Mouse (Mus musculus): ENCODE measurements around the gene Adamts13. TPM values are rescaled to one million over a fixed set of nuclear protein-coding genes. Genes with fewer than 3 reads are reported as not detected.
A peak's percentile ranks its signal among the peaks of the same experiment; 100 is the strongest.

Gene Adamts13
- total RNA-seq, 1 experiment from 2014 or later, result 0.57 TPM

- peak; percentile 94 for ATAC-seq (replicated peaks; ENCODE audit: insufficient number of reproducible peaks, low FRiP score, low TSS enrichment, poor library complexity, severe bottlenecking)
Measured at GRCm38 (mm10) chr2:26963923-26964723, 9.1 kb upstream of the Adamts13 start, which contains the start of gene Rexo4. TSS of gene Rexo4 (minus strand) at chr2:26964386.

GRCm38 (mm10) chr2:26964724-26965370 is 8.4 kb upstream of the Adamts13 start:
- ATAC-seq (replicated peaks; ENCODE audit: insufficient number of reproducible peaks, low FRiP score, low TSS enrichment, poor library complexity, severe bottlenecking), result no peak

GRCm38 (mm10) chr2:26967262-26967661 is 6.0 kb upstream of the Adamts13 start:
- ATAC-seq (replicated peaks; ENCODE audit: insufficient number of reproducible peaks, low FRiP score, low TSS enrichment, poor library complexity, severe bottlenecking), result no peak

- peak; percentile 64 for ATAC-seq (replicated peaks; ENCODE audit: insufficient number of reproducible peaks, low FRiP score, low TSS enrichment, poor library complexity, severe bottlenecking)
Measured at GRCm38 (mm10) chr2:26973960-26974359, 744 bp downstream of the Adamts13 start.

- ATAC-seq (replicated peaks; ENCODE audit: insufficient number of reproducible peaks, low FRiP score, low TSS enrichment, poor library complexity, severe bottlenecking), result no peak
Measured at GRCm38 (mm10) chr2:26980361-26980760, 7.1 kb downstream of the Adamts13 start.

- no peak for ATAC-seq (replicated peaks; ENCODE audit: insufficient number of reproducible peaks, low FRiP score, low TSS enrichment, poor library complexity, severe bottlenecking)
Measured at GRCm38 (mm10) chr2:26984179-26984578, 11.0 kb downstream of the Adamts13 start.

- ATAC-seq (replicated peaks; ENCODE audit: insufficient number of reproducible peaks, low FRiP score, low TSS enrichment, poor library complexity, severe bottlenecking), result no peak
Measured at GRCm38 (mm10) chr2:26984640-26985039, 11.4 kb downstream of the Adamts13 start.

- ATAC-seq (replicated peaks; ENCODE audit: insufficient number of reproducible peaks, low FRiP score, low TSS enrichment, poor library complexity, severe bottlenecking), result no peak
Measured at GRCm38 (mm10) chr2:26993936-26994335, 20.7 kb downstream of the Adamts13 start.

GRCm38 (mm10) chr2:26997498-26997897 is 24.3 kb downstream of the Adamts13 start:
- ATAC-seq (replicated peaks; ENCODE audit: insufficient number of reproducible peaks, low FRiP score, low TSS enrichment, poor library complexity, severe bottlenecking), result no peak

GRCm38 (mm10) chr2:26997993-26998392 is 24.8 kb downstream of the Adamts13 start:
- no peak for ATAC-seq (replicated peaks; ENCODE audit: insufficient number of reproducible peaks, low FRiP score, low TSS enrichment, poor library complexity, severe bottlenecking)

- no peak for ATAC-seq (replicated peaks; ENCODE audit: insufficient number of reproducible peaks, low FRiP score, low TSS enrichment, poor library complexity, severe bottlenecking)
Measured at GRCm38 (mm10) chr2:27006255-27006654, 33.0 kb downstream of the Adamts13 start.

GRCm38 (mm10) chr2:27007701-27008100 is 34.5 kb downstream of the Adamts13 start:
- no peak for ATAC-seq (replicated peaks; ENCODE audit: insufficient number of reproducible peaks, low FRiP score, low TSS enrichment, poor library complexity, severe bottlenecking)

- peak; percentile 73 for ATAC-seq (replicated peaks; ENCODE audit: insufficient number of reproducible peaks, low FRiP score, low TSS enrichment, poor library complexity, severe bottlenecking)
Measured at GRCm38 (mm10) chr2:27009714-27010244, 36.6 kb downstream of the Adamts13 start, which contains the start of gene Cacfd1. TSS of gene Cacfd1 (plus strand) at chr2:27009926.

- peak; percentile 60 for ATAC-seq (replicated peaks; ENCODE audit: insufficient number of reproducible peaks, low FRiP score, low TSS enrichment, poor library complexity, severe bottlenecking)
Measured at GRCm38 (mm10) chr2:27017802-27018201, 44.6 kb downstream of the Adamts13 start.

- no peak for ATAC-seq (replicated peaks; ENCODE audit: insufficient number of reproducible peaks, low FRiP score, low TSS enrichment, poor library complexity, severe bottlenecking)
Measured at GRCm38 (mm10) chr2:27019530-27019929, 46.3 kb downstream of the Adamts13 start.

- no peak for ATAC-seq (replicated peaks; ENCODE audit: insufficient number of reproducible peaks, low FRiP score, low TSS enrichment, poor library complexity, severe bottlenecking)
Measured at GRCm38 (mm10) chr2:27021103-27021502, 47.9 kb downstream of the Adamts13 start.

GRCm38 (mm10) chr2:27022612-27023011 is 49.4 kb downstream of the Adamts13 start:
- no peak for ATAC-seq (replicated peaks; ENCODE audit: insufficient number of reproducible peaks, low FRiP score, low TSS enrichment, poor library complexity, severe bottlenecking)

GRCm38 (mm10) chr2:27024136-27024535 is 50.9 kb downstream of the Adamts13 start:
- ATAC-seq (replicated peaks; ENCODE audit: insufficient number of reproducible peaks, low FRiP score, low TSS enrichment, poor library complexity, severe bottlenecking), result no peak

GRCm38 (mm10) chr2:27025545-27025944 is 52.3 kb downstream of the Adamts13 start:
- peak; percentile 47 for ATAC-seq (replicated peaks; ENCODE audit: insufficient number of reproducible peaks, low FRiP score, low TSS enrichment, poor library complexity, severe bottlenecking)

- ATAC-seq (replicated peaks; ENCODE audit: insufficient number of reproducible peaks, low FRiP score, low TSS enrichment, poor library complexity, severe bottlenecking), result no peak
Measured at GRCm38 (mm10) chr2:27026332-27026731, 53.1 kb downstream of the Adamts13 start.

Data from monocyte, adult 5-6 weeks (primary cell).